Mouse (Mus musculus) erythroblast, adult 5-6 weeks (primary cell): ENCODE measurements around the gene Fthl17a. TPM values are rescaled to one million over a fixed set of nuclear protein-coding genes. Genes with fewer than 3 reads are reported as not detected.

Experiments
- ATAC-seq: replicated peaks from 2 replicates; pipeline ENCODE4 v1.8.0; 2016; ENCODE audit warnings: moderate number of reproducible peaks, mild to moderate bottlenecking, moderate TSS enrichment, inconsistent platforms; ENCODE audit not compliant: poor library complexity, low FRiP score, severe bottlenecking
- total RNA-seq, 2 experiments: library from RNA; stranded (forward) in 1 of 2; stranded (reverse) in 1 of 2; fragments of 150-400 nt in 1 of 2; fragments of 200-764, 138-1000 nt in 1 of 2; gene quantifications; 2 replicates each; pipeline versions ENCODE4 v1.2.3 to v1.2.4; 2015 to 2017; ENCODE audit warnings: low replicate concordance in 2 of 2

Fthl17a gene
- total RNA-seq (2015; ENCODE audit: low replicate concordance) (not detected in 2 replicates), total RNA-seq (2017; ENCODE audit: low replicate concordance) (not detected in 2 replicates)

DNA sequence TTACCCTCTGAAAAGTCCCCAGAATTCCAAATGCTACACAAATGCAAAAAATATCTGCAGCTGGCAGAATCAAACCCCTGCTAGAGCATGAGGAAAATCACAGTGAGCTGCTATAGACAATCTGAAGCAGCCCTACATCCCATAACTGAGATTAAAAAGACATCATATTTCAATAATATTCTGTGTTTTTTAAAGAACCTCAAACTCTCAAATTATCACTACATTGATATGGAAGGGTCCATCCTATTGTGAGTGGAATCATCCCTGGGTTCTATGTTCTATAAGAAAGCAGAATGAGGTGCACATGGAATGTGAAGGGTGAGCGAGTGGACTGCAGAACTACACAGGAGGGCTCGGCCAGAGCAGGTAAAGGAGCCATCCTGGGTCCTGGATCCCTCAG lies at the start of gene Fthl17a:
Fthl17a (plus strand) TSS at position 301 of the 400 bp plus-strand sequence.
- no peak for ATAC-seq

GRCm38 (mm10) chrX:85207001-85207400 lies 42.5 kb upstream of the Fthl17a start:
- ATAC-seq = no peak

- ATAC-seq = no peak
These were observed 22.6 kb upstream of the Fthl17a start for GRCm38 (mm10) chrX:85226883-85227282.

DNA sequence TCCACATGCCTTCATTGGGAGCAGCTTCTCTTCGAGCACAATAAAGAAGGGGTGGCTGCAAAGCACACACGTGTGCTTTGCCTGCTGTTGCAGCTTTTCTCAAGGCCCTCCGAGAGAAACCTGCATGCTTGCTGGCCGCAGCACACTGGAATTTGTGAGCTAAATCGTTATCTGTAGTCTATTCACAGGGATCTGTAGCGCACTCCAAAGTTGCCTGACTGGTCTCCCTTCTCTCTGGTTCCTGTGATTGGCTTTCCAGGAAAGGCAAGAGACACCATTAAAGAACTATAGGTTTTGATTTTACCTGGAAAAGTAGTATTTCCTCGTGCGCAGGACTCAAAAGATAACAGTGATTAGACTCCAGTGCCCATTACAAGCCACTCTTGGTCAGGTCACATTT lies 22.3 kb downstream of the Fthl17a start:
- ATAC-seq = no peak

- ATAC-seq = no peak
These were observed 22.8 kb downstream of the Fthl17a start for GRCm38 (mm10) chrX:85272296-85272695.

DNA sequence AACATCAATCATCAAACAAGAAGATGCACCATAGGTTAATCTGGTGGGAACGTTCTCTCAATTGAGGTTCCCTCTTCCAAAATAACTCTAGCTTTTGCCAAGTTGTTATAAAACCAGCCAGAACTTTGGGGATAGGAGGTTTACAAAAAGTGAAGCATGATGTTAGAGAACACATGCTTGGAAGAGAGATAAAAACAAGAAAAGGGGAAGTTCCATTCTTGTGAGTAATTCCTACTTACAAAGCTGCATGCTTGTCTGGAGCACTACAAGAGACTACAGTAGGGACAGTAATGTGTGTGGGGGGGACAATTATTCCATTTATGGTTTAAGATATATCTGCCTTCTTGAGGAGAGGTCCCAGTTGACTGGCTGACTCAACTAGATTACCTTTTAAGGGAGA lies 40.4 kb downstream of the Fthl17a start:
- no peak for ATAC-seq

DNA sequence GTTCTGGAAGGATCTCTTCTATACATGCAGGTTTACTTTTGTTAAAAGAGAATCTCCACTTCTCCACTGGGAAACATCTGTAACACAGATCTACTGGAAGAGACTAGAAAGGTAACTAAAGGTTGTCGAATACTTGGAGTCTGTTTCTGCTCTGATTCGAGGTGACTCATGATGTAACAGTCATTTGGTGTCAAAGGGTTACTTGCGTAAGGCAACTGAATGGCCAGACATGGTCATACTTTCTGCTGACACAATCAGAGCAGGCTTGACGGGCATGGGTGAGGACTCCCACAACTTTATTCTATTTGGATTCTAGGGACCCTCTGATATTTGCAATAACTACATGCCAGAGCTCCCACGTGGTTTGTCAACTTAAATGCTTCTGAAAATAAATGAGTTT lies 43.3 kb downstream of the Fthl17a start:
- ATAC-seq = no peak

- ATAC-seq = no peak
These were observed 44.5 kb downstream of the Fthl17a start for GRCm38 (mm10) chrX:85294001-85294400.

GRCm38 (mm10) chrX:85304674-85305073 lies 55.2 kb downstream of the Fthl17a start:
- no peak for ATAC-seq

DNA sequence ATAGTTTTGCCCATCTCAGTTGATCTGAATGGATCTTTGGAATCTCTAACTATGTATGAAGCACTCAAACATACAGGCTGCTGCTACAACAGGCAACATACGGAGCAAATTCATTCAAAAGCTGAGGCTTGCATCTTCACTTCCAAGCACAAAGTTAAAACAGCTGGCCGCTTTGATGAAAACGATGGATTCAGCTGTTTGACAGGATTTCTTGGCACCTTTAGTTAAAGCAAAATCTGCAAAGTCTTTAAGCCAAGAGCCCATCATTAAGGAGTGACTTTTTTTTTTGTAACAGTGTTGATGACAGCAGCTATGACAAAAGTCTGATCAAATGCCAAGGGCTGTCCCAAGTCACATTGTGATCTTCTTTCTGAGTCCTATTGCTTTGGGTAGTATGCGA lies 69.1 kb downstream of the Fthl17a start:
- ATAC-seq = no peak

GRCm38 (mm10) chrX:85319193-85319592 lies 69.7 kb downstream of the Fthl17a start:
- ATAC-seq = no peak
